Mouse (Mus musculus) embryonic facial prominence, embryonic 12.5 days (tissue): Measurements from ENCODE around the gene Asic2. TPM values are rescaled to one million over a fixed set of nuclear protein-coding genes. Genes with fewer than 3 reads are reported as not detected.

Experiments used
- ATAC-seq: fragments of 200-750 bp; cut with Nextera tagmentation; 2 replicates; pipeline ENCODE4 v1.8.0; 2017; ENCODE audit not compliant: insufficient number of reproducible peaks, insufficient read depth, low FRiP score, low TSS enrichment
- H3K27ac ChIP-seq: fragments of 300-500 bp; sonication (generic); 2 replicates; pipeline ENCODE4 v1.5.1; 2016; ENCODE audit warnings: mild to moderate bottlenecking
- H3K27me3 ChIP-seq: fragments of 300-500 bp; sonication (generic); 2 replicates; pipeline ENCODE4 v1.6.1; 2016; ENCODE audit warnings: mild to moderate bottlenecking, moderate library complexity
- H3K36me3 ChIP-seq: fragments of 300-500 bp; sonication (generic); 2 replicates; pipeline ENCODE4 v1.6.1; 2016; ENCODE audit warnings: mild to moderate bottlenecking
- H3K4me1 ChIP-seq: fragments of 300-500 bp; sonication (generic); 2 replicates; pipeline ENCODE4 v1.6.1; 2016
- H3K4me2 ChIP-seq: fragments of 300-500 bp; sonication (generic); replicated peaks from 2 replicates; pipeline ENCODE4 v1.6.1; 2016; ENCODE audit warnings: mild to moderate bottlenecking, moderate library complexity
- H3K4me3 ChIP-seq: fragments of 300-500 bp; sonication (generic); 2 replicates; pipeline ENCODE4 v1.5.1; 2016; ENCODE audit warnings: mild to moderate bottlenecking
- H3K9ac ChIP-seq: fragments of 300-500 bp; sonication (generic); 2 replicates; pipeline ENCODE4 v1.6.1; 2016; ENCODE audit warnings: mild to moderate bottlenecking, moderate library complexity
- H3K9me3 ChIP-seq: fragments of 300-500 bp; sonication (generic); 2 replicates; pipeline ENCODE4 v1.6.1; 2016; ENCODE audit warnings: mild to moderate bottlenecking, moderate library complexity
- WGBS: fragments of 180-500 bp; shearing (Covaris S2); methylation state at CpG from one replicate; pipeline ENCODE4 v1.1.7; 2016; 5-methylcytosine and 5-hydroxymethylcytosine counted together
- polyA plus RNA-seq: library from polyadenylated mRNA; unstranded; fragments of >200 nt; fragmentation: Nextera tagmentation; extraction: Ambion mirVana; gene quantifications from 2 replicates; pipeline ENCODE4 v1.2.1, GENCODE M21; 2016

Gene Asic2
- polyA plus RNA-seq, 1 experiment from 2014 or later: 1.3 TPM

GRCm38 (mm10) chr11:80846115-80846514 lies 1122.1 kb downstream of the Asic2 start:
- Histone ChIP-seq H3K27me3 (no peaks in the 10 kb centered on the region), H3K4me2 (no peak overlapping the region), H3K9ac (no peak overlapping the region), H3K9me3 (no peaks in the 10 kb centered on the region), H3K36me3 (no peaks in the 10 kb centered on the region), H3K27ac (no peak overlapping the region), H3K4me3 (no peak overlapping the region), H3K4me1 (no peaks in the 10 kb centered on the region)
- 28% methylated on average over 3 of the region's 3 CpGs for WGBS
- ATAC-seq: no peak

- Histone ChIP-seq H3K36me3 (no peaks in the 10 kb centered on the region), H3K9me3 (no peaks in the 10 kb centered on the region), H3K4me3 (no peak overlapping the region), H3K27me3 (no peaks in the 10 kb centered on the region), H3K9ac (no peak overlapping the region), H3K4me1 (no peaks in the 10 kb centered on the region), H3K4me2 (no peak overlapping the region), H3K27ac (no peak overlapping the region)
- no peak for ATAC-seq
- WGBS: 45% methylated on average over 7 of the region's 7 CpGs
Observed at GRCm38 (mm10) chr11:80845486-80845885, 1122.8 kb downstream of the Asic2 start.

GRCm38 (mm10) chr11:80843435-80843834 lies 1124.8 kb downstream of the Asic2 start:
- Histone ChIP-seq H3K9me3 (no peaks in the 10 kb centered on the region), H3K36me3 (no peaks in the 10 kb centered on the region), H3K27me3 (no peaks in the 10 kb centered on the region), H3K27ac (no peak overlapping the region), H3K9ac (no peak overlapping the region), H3K4me3 (no peak overlapping the region), H3K4me1 (no peaks in the 10 kb centered on the region), H3K4me2 (no peak overlapping the region)
- 77% methylated on average over 2 of the region's 2 CpGs for WGBS
- no peak for ATAC-seq

- ATAC-seq: no peak
- Histone ChIP-seq H3K9ac (no peak overlapping the region), H3K27me3 (no peaks in the 10 kb centered on the region), H3K4me1 (no peaks in the 10 kb centered on the region), H3K4me3 (no peak overlapping the region), H3K4me2 (no peak overlapping the region), H3K9me3 (no peaks in the 10 kb centered on the region), H3K27ac (no peak overlapping the region), H3K36me3 (no peaks in the 10 kb centered on the region)
- WGBS: 61% methylated on average over 1 of the region's 1 CpGs
Observed at GRCm38 (mm10) chr11:80838724-80839123, 1129.5 kb downstream of the Asic2 start.

- no peak overlapping the region for H3K4me3 ChIP-seq
- no peaks in the 10 kb centered on the region for H3K4me1 ChIP-seq
- H3K9me3 ChIP-seq: no peaks in the 10 kb centered on the region
- no peaks in the 10 kb centered on the region for H3K36me3 ChIP-seq
- H3K27me3 ChIP-seq: no peaks in the 10 kb centered on the region
- H3K27ac ChIP-seq: no peak overlapping the region
- no peak for ATAC-seq
- H3K4me2 ChIP-seq: no peak overlapping the region
- 73% methylated on average over 4 of the region's 4 CpGs for WGBS
- no peak overlapping the region for H3K9ac ChIP-seq
Observed at GRCm38 (mm10) chr11:80835841-80836240, 1132.4 kb downstream of the Asic2 start.

GRCm38 (mm10) chr11:80835395-80835794 lies 1132.9 kb downstream of the Asic2 start:
- H3K4me1 ChIP-seq: no peaks in the 10 kb centered on the region
- H3K4me2 ChIP-seq: no peak overlapping the region
- H3K36me3 ChIP-seq: no peaks in the 10 kb centered on the region
- H3K27ac ChIP-seq: no peak overlapping the region
- no peak overlapping the region for H3K9ac ChIP-seq
- no peaks in the 10 kb centered on the region for H3K27me3 ChIP-seq
- no peak overlapping the region for H3K4me3 ChIP-seq
- H3K9me3 ChIP-seq: no peaks in the 10 kb centered on the region
- WGBS: 84% methylated on average over 2 of the region's 2 CpGs
- no peak for ATAC-seq

Other genes starting within 250 kb of the Asic2 start
- gene 5530401A14Rik, start 107.8 kb downstream of the Asic2 start, polyA plus RNA-seq: 0.06 and 0.19 TPM in 2 replicates
- gene Ccl2, start 67.1 kb upstream of the Asic2 start, polyA plus RNA-seq: 2.7 and 3.1 TPM in 2 replicates
- gene Gm17268, start 70.1 kb upstream of the Asic2 start, polyA plus RNA-seq: not detected in 2 replicates
- 1.2 and 1.5 TPM in 2 replicates for gene Ccl7, start 77.3 kb upstream of the Asic2 start, polyA plus RNA-seq
- gene Ccl11, start 89.4 kb upstream of the Asic2 start, polyA plus RNA-seq: 1.1 and 1.5 TPM in 2 replicates
- gene Ccl12, start 133.4 kb upstream of the Asic2 start, polyA plus RNA-seq: 1.7 and 1.9 TPM in 2 replicates
- gene Ccl8, start 146.7 kb upstream of the Asic2 start, polyA plus RNA-seq: not detected in 2 replicates